Mouse (Mus musculus) left cerebral cortex, adult 2 months (tissue): Measurements from ENCODE around the gene Vezt. TPM values are rescaled to one million over a fixed set of nuclear protein-coding genes. Genes with fewer than 3 reads are reported as not detected.

Experiments used
- DNase-seq, 2 experiments: peaks; one replicate each; pipeline ENCODE4 v3.0.0; 2021 to 2022; ENCODE audit warnings: low spot score in 2 of 2, mixed read lengths in 1 of 2; ENCODE audit errors: extremely low spot score in 1 of 2
- H3K27ac ChIP-seq: fragments of 200-600 bp; 2 replicates; pipeline ENCODE4 v1.8.1; 2022
- H3K4me3 ChIP-seq: fragments of 200-600 bp; 2 replicates; pipeline ENCODE4 v1.8.1; 2022
- CTCF ChIP-seq: fragments of 200-600 bp; IDR thresholded peaks from 2 replicates; pipeline ENCODE4 v1.8.1; 2022; ENCODE audit warnings: antibody characterized with exemption, mild to moderate bottlenecking, moderate library complexity
- intact Hi-C: fragments of 180-260 bp; cut with DNase I; formaldehyde crosslinking; loops from one replicate; pipeline ENCODE4 v1.15.1; 2025
- total RNA-seq, 2 experiments: library from RNA; stranded (reverse); gene quantifications; 2 replicates each; pipeline ENCODE4 v1.2.3; 2021

Gene Vezt
- total RNA-seq, 2 experiments from 2014 or later: 77.3 to 80.2 TPM

- TF ChIP-seq CTCF: no peak
- intact Hi-C loops: no loop called here
- no peak for DNase-seq
- H3K4me3 ChIP-seq: no peak overlapping the region
- H3K27ac ChIP-seq: no peak overlapping the region
Observed at GRCm38 (mm10) chr10:94059618-94060055, 24.0 kb upstream of the Vezt start.

GRCm38 (mm10) chr10:94056487-94056886 is 20.9 kb upstream of the Vezt start:
- TF ChIP-seq CTCF: no peak
- no peak overlapping the region for H3K4me3 ChIP-seq
- intact Hi-C loops: no loop called here
- H3K27ac ChIP-seq: no peak overlapping the region
- DNase-seq: no peak

- no peak for TF ChIP-seq CTCF
- Histone ChIP-seq H3K4me3 (no peak overlapping the region), H3K27ac (no peak overlapping the region)
- intact Hi-C loops: no loop called here
- no peak for DNase-seq
Observed at GRCm38 (mm10) chr10:94050736-94051135, 15.1 kb upstream of the Vezt start.

GRCm38 (mm10) chr10:94049121-94049520 is 13.5 kb upstream of the Vezt start:
- H3K27ac ChIP-seq: no peak overlapping the region
- intact Hi-C loops: no loop called here
- DNase-seq: no peak
- TF ChIP-seq CTCF: no peak
- no peak overlapping the region for H3K4me3 ChIP-seq

- Histone ChIP-seq H3K27ac (no peak overlapping the region), H3K4me3 (no peak overlapping the region)
- DNase-seq: no peak
- TF ChIP-seq CTCF: no peak
- intact Hi-C loops: no loop called here
Observed at GRCm38 (mm10) chr10:94047845-94048559, 12.4 kb upstream of the Vezt start.

GRCm38 (mm10) chr10:94047024-94047423 is 11.4 kb upstream of the Vezt start:
- no peak overlapping the region for H3K4me3 ChIP-seq
- TF ChIP-seq CTCF: no peak
- no peak overlapping the region; the same call in 1 of the 2 replicates for H3K27ac ChIP-seq
- no peak for DNase-seq
- intact Hi-C loops: no loop called here

GRCm38 (mm10) chr10:94045301-94045700 is 9.7 kb upstream of the Vezt start:
- intact Hi-C loops: no loop called here
- Histone ChIP-seq H3K4me3 (no peak overlapping the region), H3K27ac (no peak overlapping the region)
- no peak for DNase-seq
- no peak for TF ChIP-seq CTCF

GRCm38 (mm10) chr10:94043908-94044307 is 8.3 kb upstream of the Vezt start:
- Histone ChIP-seq H3K27ac (no peak overlapping the region), H3K4me3 (no peak overlapping the region)
- intact Hi-C loops: no loop called here
- no peak for DNase-seq
- no peak for TF ChIP-seq CTCF

GRCm38 (mm10) chr10:94038366-94039260 is 3.0 kb upstream of the Vezt start:
- DNase-seq: no peak
- intact Hi-C loops: loop anchor here (5.0 kb wide), 1 partner anchor 159 kb away; the partner anchor contains the start of gene Ndufa12
- Histone ChIP-seq H3K4me3 (no peak overlapping the region), H3K27ac (no peak overlapping the region)
- no peak for TF ChIP-seq CTCF

GRCm38 (mm10) chr10:94037596-94037995 is 2.0 kb upstream of the Vezt start:
- no peak for TF ChIP-seq CTCF
- peak overlapping the region; percentile 34; the same call in 1 of the 2 replicates for H3K4me3 ChIP-seq
- intact Hi-C loops: loop anchor here (2.0 to 5.0 kb wide), 2 partner anchors 43 to 160 kb away; partner anchors contain the start of gene Ndufa12
- no peak overlapping the region for H3K27ac ChIP-seq
- DNase-seq: no peak

GRCm38 (mm10) chr10:94037196-94037595 is 1.6 kb upstream of the Vezt start:
- peak overlapping the region; percentile 34 for H3K4me3 ChIP-seq
- TF ChIP-seq CTCF: no peak
- no peak for DNase-seq
- intact Hi-C loops: loop anchor here (2.0 to 5.0 kb wide), 2 partner anchors 44 to 160 kb away; partner anchors contain the start of gene Ndufa12
- no peak overlapping the region for H3K27ac ChIP-seq

- peak overlapping the region; percentile 92 for H3K4me3 ChIP-seq
- no peak for DNase-seq
- H3K27ac ChIP-seq: peak overlapping the region; percentile 89
- TF ChIP-seq CTCF: no peak
- intact Hi-C loops: loop anchor here (1.0 to 5.0 kb wide), 3 partner anchors 44 to 161 kb away; partner anchors contain the start of gene Ndufa12
Observed at GRCm38 (mm10) chr10:94036375-94036758, 750 bp upstream of the Vezt start.
